Mouse (Mus musculus) layer of hippocampus, postnatal 10 days (tissue): ENCODE measurements at regions not wholly inside any gene's neighbourhood (a gene's known extent, or its start where the extent isn't known, plus 50 kb on each side); places are given as distances from the start of the nearest gene placed in this dataset.

Experiments used
- DNase-seq, 2 experiments: peaks; one replicate each; pipeline ENCODE4 v3.0.0; 2021; ENCODE audit warnings: low spot score in 2 of 2

DNA sequence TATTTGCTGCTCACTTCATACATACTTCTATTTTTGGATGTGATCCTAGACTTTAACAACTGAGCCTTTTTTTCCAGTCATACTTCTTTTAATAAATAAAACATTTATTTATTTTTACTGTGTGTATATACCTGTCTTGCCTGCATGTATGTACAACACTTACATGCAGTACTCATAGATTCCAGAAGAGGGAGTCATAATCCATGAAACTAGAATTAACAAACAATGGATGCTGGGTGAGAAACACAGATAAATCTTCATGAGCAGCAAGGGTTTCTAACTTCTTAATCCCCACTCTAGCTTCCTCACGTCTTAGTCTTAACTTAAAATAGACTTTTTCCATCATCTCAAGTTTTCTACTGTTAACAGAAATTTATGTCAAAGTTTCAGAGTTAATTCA is 1253.7 kb upstream of the Nr2f1 start:
- DNase-seq: no peak

DNA sequence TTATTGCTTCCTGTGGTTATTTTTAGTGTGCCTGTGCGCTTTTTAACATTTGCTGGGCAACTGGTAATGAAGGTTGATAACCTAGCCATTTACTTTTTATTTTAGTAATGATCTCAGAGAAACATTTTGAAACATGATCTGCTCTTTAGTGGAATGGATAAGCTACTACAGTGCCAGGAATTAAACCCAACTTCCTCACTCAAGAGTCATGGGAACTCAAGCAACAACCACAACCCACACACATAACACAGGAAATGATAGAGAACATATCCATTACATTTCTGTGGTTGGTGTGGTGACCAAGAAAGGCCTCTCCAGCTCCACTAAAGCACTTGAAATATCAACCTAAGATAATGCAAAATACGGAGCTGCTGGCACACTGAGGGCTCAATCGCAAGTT is 1243.6 kb upstream of the Nr2f1 start:
- DNase-seq: no peak

DNA sequence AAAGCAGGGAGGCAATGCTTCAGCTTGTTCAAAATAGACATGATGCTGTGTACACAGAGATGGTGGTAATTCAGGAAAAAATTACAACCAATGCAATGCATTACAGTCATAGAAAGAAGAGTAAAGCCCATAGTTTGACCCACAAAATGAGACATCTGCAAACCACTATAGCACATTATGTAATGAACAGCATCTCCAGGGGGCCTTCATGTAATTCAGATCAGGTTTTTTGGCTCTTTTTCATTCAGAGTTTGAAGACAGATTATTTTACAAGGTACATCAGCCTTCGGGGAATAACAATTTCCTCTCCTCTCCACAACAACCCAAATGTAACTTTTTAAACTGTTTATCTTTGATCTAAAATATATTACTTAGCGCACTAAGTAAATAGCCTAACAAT is 1243.1 kb upstream of the Nr2f1 start:
- no peak for DNase-seq

DNA sequence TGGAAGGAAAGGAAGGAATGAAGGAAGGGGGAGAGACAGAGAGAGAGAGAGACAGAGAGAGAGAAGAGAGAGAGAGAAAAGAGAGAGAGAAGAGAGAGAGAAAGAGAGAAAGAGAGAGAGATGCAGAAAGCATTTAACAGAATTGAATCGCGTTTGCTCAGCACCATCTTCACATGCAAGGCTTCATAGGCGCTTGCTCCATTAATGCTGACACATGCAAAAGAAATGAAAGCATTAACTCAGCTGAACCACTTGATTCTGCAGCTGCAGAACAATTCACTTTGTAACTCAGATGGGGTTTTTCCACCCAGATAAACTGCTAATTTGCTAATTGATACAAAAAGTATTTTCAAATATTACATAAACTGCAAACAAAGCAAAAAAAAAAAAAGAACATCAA is 1231.9 kb upstream of the Nr2f1 start:
- no peak for DNase-seq

DNA sequence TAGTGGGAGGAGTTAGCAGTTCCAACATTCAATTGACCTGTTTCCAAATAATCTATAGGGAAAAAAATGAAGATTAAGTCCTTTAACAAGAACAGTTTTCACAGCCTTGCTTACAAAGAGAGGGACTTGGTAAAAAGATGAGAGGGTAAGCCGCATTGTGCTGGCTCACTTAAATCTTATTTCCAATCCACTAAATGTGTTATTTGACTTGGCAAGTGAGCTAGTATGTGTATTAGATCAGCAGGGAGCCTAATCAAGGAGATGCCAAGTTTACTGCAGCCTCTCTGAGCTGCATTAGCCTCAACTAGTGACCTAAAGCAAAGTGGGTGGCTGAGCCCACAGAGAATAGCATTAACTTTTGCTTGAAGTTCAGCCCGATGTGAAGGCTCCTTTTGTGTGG is 1231.4 kb upstream of the Nr2f1 start:
- DNase-seq: no peak

DNA sequence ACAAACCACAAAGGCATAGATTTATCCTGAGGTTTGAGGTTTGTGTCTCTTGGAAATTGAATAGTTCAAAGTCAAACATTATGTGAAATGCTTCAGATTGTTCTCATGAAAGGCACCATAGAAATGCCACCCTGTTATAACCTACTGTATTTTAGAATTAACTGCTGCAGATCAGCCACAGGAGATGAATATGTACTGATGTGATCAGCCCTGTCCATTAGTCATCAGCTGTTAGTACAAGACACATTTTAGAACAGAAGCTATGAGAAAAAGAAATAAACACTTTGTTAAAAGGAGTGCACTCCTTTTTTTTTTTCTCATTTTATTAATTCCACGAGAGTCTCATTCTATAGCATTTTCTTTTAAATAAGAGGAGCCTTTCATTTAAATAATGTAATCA is 1231.0 kb upstream of the Nr2f1 start:
- DNase-seq: no peak

DNA sequence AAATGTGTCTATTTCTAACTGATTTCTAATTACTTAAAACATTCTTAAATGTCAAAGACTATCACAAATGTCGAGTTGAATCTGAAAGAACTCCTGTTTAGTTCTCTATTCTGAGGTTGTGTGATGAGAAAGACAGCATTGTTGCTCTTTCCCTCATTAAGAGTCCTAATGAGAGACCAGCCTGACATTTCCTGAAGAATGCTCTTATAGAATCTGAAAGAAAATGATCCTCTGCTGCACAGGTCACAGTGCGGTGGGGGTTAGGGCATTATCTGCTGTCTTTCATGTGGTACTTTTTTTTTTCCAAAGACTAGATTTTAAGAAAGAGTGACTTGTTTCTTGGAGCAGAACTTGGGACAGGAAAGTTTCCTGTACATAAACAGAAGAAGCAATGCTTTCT is 1218.3 kb upstream of the Nr2f1 start:
- DNase-seq: no peak

DNA sequence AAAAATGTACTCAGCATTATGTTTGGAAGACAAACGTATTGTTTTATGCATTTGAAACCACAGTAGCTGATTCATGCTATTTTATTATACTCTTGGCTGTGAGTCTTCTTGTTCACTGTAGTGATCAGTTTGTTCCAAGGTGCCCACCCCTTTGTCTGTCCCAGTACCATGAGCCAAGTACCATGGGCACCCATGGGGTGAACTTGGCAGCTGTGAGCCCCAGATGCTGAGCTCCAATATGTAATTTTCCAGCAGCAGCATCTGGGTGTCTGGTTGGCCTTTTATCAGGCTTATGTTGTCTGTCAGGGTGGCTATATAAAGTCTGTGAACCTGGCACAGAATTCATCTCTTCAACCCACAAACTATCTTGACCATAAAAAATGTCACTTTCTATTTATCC is 1200.5 kb upstream of the Nr2f1 start:
- DNase-seq: no peak

DNA sequence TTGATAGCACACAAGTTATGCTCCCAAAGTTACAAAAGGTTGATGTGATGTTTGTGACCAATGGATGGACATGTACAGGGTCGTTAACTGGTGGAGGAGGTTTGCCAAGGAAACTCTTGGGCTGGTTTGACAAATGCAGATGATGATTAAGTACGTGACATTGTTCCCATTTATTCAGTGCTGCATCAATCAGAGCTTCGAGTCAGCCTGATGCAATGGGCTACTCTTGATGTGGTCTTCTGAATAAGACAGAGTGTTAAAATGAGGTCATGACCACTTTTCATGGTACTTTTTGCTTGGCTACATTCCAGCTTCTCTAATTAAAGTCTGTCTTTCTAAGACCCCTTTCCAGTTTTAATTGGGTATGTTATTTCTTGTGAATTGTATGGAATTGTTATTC is 1194.4 kb upstream of the Nr2f1 start:
- DNase-seq: no peak

DNA sequence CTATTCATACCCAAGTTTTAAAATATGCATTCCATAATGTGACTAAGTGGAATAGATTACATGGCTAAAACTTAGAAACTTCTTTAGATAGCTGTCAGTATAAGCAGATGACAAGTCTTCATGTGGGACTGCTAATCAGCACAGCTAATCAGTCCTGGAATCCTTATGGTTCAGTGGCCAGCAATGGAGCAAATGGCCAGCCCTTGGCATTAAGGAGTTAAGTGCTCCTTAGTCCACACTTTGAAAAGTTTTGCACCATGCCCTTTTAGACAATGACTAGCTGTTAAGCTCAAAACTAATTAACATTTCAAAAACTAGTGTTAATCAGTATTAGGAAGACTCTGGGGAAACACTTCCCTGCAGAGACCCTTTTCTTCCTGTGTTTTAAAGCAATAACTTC is 1188.4 kb upstream of the Nr2f1 start:
- no peak for DNase-seq

DNA sequence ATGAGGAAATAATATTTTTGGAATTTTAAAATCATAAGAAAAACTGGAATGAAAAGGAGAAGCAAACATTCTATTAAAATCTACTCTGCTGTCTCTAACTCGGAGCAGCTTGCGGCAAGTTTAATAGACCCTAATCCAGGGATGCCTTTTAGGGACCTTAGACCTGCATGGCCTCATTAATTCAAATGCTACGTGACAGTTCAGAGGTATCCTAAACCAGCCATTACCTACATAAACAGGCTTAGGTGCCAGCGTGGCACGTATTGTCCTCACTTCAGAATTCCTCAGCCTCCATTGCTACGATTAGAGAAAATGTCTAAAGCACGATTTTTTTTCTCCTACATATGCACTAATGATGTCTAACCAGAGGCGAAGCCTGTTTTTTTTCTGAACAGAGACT is 1141.9 kb upstream of the Nr2f1 start:
- no peak for DNase-seq

DNA sequence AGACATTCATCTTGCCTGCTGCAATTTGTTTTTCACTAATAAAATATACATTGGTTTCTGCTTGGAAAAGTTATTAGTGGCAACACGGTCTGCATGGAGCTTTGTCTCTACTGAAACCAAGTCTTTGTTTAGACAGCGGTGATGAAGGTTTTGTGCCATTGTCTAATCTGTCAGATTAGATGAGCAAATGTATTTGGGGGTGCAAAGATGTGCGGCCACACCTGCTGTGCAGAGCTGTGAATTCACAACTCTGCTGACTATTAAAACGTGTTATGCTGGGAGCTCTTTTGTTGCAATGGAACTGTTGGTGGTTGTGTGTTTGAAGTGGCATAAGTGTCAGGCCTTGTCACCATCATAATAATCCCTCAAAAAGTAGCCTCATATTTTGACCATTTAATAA is 1140.9 kb upstream of the Nr2f1 start:
- DNase-seq: no peak

DNA sequence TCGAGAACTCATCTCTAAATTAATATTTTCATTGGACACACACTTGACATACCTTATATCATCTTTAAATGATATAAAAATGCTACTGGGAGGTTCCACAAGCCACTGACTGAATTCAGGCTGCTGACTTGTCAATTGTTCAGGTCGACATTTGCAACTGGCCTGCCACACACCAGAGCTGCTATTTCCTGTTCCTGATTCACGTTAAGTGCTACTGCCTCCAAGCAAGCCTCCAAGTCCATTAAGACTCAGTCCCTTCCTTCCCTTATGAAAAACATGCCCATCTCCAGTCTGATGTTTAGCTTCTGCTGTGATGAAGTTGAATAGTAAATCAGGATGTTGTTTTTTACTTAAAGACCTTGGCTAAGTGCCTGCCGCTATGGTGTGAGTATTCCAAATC is 1140.2 kb upstream of the Nr2f1 start:
- DNase-seq: no peak

DNA sequence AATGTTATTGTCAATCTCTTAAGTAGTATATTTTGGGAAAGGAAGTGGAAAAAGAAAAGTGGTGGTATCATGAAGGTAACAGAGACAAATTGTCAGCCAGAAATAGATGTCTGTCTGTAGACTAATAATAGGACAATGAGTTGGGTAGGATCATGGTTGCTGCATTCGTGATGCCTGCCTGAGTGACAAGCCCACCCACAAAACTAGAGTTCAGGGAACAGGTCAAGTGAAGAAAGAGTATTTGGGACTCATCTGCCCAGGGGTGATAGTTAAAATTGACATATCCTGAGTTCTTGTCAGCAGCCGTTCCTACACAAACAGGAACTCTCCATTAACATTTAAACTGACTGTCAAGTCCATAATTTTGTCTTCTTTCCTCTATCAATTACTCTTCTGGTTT is 1120.6 kb upstream of the Nr2f1 start:
- no peak for DNase-seq

DNA sequence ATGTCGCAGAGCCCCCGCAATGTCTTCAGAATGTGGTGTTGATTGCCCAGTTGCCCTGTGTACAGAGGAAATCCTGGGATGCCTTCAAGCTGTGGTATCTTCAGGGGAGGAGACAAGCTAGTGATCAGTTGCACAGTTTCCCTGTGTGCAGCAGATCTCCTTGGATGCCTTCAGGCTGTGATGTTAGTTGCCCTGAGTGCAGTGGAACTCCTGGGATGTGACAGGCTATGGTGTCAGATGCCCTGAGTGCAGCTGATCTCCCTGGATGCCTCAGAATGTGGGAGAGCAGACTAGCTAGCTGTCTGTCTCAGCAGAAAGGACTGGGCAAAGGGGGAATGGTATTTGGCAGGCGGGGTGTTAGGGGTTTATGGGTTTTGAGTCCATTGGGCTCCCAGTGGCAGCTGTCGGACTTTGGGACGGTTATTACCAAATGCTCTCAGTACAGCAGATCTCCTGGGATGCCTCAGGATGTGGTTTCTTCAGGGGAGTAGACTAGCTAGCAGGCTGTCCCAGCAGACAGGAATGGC is 1110.1 kb upstream of the Nr2f1 start:
- no peak for DNase-seq

DNA sequence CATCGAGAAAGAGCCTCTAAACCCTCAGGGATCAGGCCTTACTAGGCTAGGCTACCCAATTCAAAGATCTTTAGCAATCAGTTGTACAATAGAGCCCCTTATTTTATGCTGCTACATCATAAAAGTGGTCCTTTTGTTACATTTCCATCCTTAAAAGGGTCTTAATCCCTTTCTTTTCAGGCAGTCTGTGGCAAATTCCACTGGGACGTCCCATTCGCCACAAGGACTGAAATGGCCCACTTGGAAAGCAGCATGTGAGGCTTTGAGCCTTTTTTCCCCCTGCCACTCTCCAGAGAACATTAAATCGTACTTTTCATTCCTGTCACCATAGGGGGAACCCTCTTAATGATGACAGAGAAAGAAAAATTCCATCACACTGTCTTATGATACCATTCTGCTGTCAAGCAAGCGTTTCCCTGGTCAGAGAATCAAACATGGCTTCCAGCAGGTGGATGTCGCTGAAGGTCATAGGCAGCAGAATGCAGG is 1097.7 kb upstream of the Nr2f1 start:
- DNase-seq: no peak

DNA sequence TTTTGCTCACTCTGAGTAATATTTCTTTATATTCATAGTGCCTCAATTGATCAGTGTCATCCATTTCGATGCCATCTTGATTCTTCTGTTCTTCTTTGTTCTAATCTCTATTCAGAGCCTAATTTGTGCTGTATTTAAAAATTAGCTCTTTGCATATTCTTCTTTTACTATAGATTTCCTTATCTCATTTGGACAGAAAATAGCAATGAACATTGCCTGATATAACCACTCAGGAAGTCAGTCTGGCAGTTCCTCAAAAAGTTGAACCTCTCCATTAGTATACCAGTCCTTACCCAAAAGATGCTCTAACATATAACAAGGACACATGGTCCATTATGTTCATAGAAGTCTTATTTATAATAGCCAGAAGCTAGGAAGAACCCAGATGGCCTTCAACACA is 1088.5 kb upstream of the Nr2f1 start:
- no peak for DNase-seq

DNA sequence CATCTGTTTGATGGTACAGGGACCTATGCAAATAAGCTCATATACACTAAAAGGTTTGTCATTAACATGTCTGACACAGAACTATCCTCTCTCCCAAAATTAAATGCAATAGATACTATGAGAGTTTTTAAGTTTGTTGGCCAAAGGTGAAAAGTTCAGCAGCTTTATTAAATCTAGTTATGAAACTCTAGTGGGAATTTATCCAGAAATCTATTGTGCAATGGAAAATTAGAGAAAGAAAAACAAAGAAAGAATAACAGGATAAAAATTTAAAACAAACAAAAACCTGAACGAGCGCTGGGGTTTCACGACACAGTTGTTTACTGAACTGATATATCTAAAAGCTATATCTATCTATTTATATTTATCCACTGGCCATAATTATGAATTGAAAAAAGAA is 1086.6 kb upstream of the Nr2f1 start:
- no peak for DNase-seq

DNA sequence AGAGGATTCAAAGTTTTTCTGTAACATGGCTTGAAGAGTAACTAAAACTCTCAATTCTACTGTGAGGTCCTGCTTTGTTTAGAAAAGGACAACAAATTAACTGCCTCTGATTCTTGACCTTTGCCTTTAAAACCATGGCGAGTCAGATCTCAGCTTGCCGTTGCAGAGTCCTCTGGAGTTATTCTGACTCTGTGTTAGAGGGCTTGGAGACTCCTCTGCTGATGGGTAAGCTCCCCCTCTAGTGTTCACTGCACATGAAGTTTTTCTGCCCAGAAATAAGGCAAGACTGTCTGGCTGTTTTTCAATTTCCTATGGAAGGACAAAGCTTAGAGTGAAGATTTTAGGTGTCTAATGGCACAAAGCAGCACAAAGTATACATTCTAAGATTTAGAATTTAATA is 1085.9 kb upstream of the Nr2f1 start:
- DNase-seq: peak in 1 of 2 experiments; percentile 23

DNA sequence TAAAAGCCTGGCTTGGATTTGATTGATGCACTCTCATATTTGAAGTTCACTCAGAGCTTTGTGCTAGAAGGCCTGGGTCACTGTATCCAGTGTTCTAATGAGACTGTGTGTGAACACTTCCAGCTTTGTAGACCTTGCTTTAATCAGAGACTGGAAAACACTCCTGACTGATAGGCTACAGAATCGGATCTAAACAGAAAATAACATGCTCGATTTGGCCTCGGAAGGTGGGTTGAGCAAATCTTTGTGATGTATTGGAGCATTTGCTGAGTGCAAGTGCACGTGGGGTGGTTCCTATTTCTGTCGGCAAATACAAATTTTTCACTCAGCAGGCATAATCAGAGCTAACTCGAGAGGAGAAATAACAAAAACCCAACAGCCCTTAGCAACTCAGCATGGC is 1078.2 kb upstream of the Nr2f1 start:
- DNase-seq: no peak

DNA sequence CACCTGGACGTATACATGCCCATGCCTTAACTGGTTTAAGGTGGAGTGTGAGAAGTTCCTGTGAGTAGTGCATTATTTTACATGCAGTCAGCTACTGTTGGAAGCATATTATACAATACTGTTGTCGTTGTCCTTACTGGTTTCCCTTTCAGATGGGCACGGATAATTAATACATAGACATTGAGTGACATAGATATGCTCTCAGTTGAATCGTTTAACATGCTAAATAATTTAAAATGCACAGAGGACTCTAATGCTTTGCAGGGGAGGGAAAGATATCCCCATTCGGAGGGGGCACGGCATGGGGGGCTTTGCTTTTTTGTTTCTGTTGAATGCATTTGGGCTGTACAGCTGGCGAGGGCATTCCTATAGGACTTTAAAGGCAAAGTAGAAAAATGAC is 1077.8 kb upstream of the Nr2f1 start:
- no peak for DNase-seq

DNA sequence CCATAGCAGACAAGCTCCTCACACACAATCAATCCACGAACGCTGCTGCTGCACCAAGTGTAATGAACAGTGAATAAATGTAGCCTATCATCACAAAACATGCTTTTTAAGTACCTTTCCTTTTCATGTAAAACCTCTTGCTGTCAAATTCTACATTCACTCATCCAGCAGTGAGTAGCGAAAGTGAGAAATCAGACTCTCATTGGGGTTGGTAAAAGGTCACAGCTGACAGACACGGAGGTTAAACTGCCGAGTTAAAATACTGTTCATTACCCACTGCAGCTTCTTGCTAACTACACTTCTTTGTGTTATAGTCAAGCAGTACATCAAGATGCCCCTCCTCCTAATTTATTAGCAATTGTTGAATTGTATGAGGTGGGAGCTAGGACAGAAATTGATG is 1055.8 kb upstream of the Nr2f1 start:
- no peak for DNase-seq

DNA sequence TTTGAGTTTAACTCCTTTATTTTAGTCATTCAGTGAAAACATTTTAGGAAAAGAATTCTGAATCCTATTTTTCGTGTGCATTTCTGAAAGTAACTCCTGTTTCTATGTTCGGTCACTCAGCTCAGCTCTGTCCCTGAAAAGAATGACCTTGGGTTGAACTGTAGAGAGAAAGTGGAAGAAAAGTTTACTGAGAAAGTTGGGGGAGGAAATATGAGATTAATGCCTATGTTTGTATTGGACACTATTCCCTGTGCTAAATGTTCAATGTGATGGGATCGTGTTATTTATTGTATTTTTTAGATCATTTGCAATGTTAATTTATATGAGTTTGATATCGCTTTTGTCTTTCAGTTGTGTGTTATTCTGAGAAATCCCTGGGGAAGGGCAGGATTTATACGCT is 1052.8 kb upstream of the Nr2f1 start:
- DNase-seq: no peak

DNA sequence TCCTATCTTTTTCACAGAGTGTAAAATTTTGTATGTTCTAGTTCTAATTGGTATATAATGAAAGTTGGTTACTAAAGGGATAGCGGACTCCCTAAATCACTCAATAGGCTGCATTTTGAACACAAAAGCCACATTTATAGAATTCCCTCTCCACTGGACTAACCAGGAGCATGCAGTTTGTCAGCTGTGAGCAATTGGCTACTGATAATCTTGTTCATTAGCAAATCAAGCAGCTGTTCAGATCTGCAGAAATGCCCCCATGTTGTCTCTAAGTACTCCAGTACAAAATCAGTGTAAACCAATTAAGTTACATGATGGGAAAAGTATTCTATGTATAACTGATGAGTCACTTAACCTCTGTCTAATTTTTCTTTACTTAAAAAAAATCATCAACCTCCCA is 1051.7 kb upstream of the Nr2f1 start:
- no peak for DNase-seq
